Mouse (Mus musculus) embryo, embryonic 11.5 days (tissue): ENCODE data around the gene Atp7a.

Experiments used
- DNase-seq: peaks from one replicate; pipeline ENCODE4 v3.0.0-alpha.2; 2012; ENCODE audit warnings: low read depth, low spot score

The Atp7a gene

GRCm38 (mm10) chrX:106080811-106081443, 53.9 kb downstream of the Atp7a start:
- no peak for DNase-seq

- no peak for DNase-seq
These were observed 55.4 kb downstream of the Atp7a start for GRCm38 (mm10) chrX:106082518-106082917.

- DNase-seq = no peak
These were observed 58.1 kb downstream of the Atp7a start for GRCm38 (mm10) chrX:106085132-106085531.

- no peak for DNase-seq
These were observed 58.5 kb downstream of the Atp7a start for GRCm38 (mm10) chrX:106085564-106085963.

GRCm38 (mm10) chrX:106092939-106093338, 65.9 kb downstream of the Atp7a start:
- no peak for DNase-seq

GRCm38 (mm10) chrX:106105464-106105863, 78.4 kb downstream of the Atp7a start:
- no peak for DNase-seq

GRCm38 (mm10) chrX:106113881-106114280, 86.8 kb downstream of the Atp7a start:
- no peak for DNase-seq

GRCm38 (mm10) chrX:106114674-106115073, 87.6 kb downstream of the Atp7a start:
- no peak for DNase-seq

GRCm38 (mm10) chrX:106122823-106123222, 95.7 kb downstream of the Atp7a start:
- no peak for DNase-seq

GRCm38 (mm10) chrX:106128283-106128682, 101.2 kb downstream of the Atp7a start:
- no peak for DNase-seq

- no peak for DNase-seq
These were observed 102.8 kb downstream of the Atp7a start for GRCm38 (mm10) chrX:106129877-106130276.

GRCm38 (mm10) chrX:106134916-106135315, 107.8 kb downstream of the Atp7a start:
- DNase-seq = no peak

GRCm38 (mm10) chrX:106135484-106135883, 108.4 kb downstream of the Atp7a start:
- no peak for DNase-seq

GRCm38 (mm10) chrX:106135916-106136575, 109.0 kb downstream of the Atp7a start:
- DNase-seq = no peak

- no peak for DNase-seq
These were observed 112.4 kb downstream of the Atp7a start for GRCm38 (mm10) chrX:106139309-106140070.

- DNase-seq = no peak
These were observed 115.9 kb downstream of the Atp7a start, which contains the start of gene Tlr13 for GRCm38 (mm10) chrX:106142936-106143335. Gene Tlr13 (plus strand): TSS chrX:106143204.

GRCm38 (mm10) chrX:106148185-106148584, 121.1 kb downstream of the Atp7a start:
- no peak for DNase-seq

GRCm38 (mm10) chrX:106149460-106149859, 122.4 kb downstream of the Atp7a start:
- no peak for DNase-seq

GRCm38 (mm10) chrX:106154180-106154586, 127.1 kb downstream of the Atp7a start:
- DNase-seq = no peak

GRCm38 (mm10) chrX:106155892-106156291, 128.8 kb downstream of the Atp7a start:
- no peak for DNase-seq

GRCm38 (mm10) chrX:106163995-106164394, 136.9 kb downstream of the Atp7a start:
- DNase-seq = no peak

GRCm38 (mm10) chrX:106164555-106164954, 137.5 kb downstream of the Atp7a start:
- DNase-seq = no peak

GRCm38 (mm10) chrX:106165089-106165488, 138.0 kb downstream of the Atp7a start:
- DNase-seq = no peak
